Mouse (Mus musculus): ENCODE data around the gene Rnf39. TPM values are rescaled to one million over a fixed set of nuclear protein-coding genes. Genes with fewer than 3 reads are reported as not detected.

Rnf39 gene
- total and polyA plus RNA-seq, 3 experiments: 0.18 TPM; not detected in 2

DNA sequence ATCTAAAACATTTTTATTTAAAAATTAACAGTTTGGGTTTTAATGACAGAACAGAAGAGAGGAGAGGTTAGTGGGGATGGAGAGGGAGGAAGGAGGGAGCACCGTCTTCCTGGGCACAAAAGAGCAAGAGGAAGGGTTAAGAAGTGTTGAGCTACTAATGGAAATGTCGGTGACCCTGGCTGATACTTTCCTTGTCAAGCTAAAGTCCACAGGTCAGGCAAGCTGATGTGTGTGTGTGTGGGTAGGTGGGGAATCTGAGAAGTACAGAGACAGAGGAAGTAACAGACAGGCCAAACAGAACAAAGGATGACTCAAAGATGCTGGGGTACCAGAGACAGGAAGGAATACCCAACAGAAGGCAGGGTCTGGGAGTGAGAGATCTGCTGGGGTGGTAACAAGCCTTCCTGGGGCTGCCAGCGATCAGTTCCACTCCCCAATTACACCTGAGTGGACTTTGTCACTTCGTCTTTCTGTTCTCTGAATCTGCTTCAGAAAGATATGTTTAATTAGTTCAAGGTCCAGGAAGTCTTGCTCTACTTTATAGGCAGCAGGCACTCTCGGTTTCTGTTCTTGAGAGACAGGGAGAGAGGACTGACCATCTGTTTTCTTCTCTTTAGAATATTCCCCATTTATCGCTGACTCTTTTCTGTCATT, 45.0 kb upstream of the Rnf39 start, which contains the start of gene Trim31:
Trim31 (plus strand) TSS at position 567 of the 654 bp plus-strand sequence.
- no peaks in the 10 kb centered on the region for H3K79me2 ChIP-seq (ENCODE audit: control insufficient read depth, insufficient read depth, low read length, poor library complexity)
- no peak within 1 kb of the TSS for H3K4me3 ChIP-seq (ENCODE audit: control insufficient read depth in 1 of 2, insufficient read depth in 1 of 2, low read depth in 2 of 2, low read length in 2 of 2)
- H3K4me1 ChIP-seq (ENCODE audit: control insufficient read depth in 1 of 2, insufficient read depth in 2 of 2, low read length in 2 of 2): peaks cover 0 to 11% of the 10 kb centered on the region in 2 experiments; a peak in 2 of 4 replicates
- H3K27ac ChIP-seq (ENCODE audit: control insufficient read depth, low read depth, low read length): no peak within 1 kb of the TSS
- H3K9ac ChIP-seq (ENCODE audit: control insufficient read depth, low read depth, low read length, poor library complexity, severe bottlenecking): no peak within 1 kb of the TSS
- DNase-seq (ENCODE audit: low read depth, low spot score): no peak
- peaks cover 0 to 12% of the 10 kb centered on the region in 2 experiments; a peak in 2 of 4 replicates for H3K36me3 ChIP-seq (ENCODE audit: control insufficient read depth in 1 of 2, insufficient read depth in 2 of 2, low read length in 2 of 2)
- H3K9me3 ChIP-seq (replicated peaks; ENCODE audit: insufficient read depth, low read length): no peaks in the 10 kb centered on the region
- H3K27me3 ChIP-seq (ENCODE audit: control insufficient read depth in 1 of 2, insufficient read depth in 2 of 2, low read length in 2 of 2): no peaks in the 10 kb centered on the region; a peak in 2 of 4 replicates
- no peak for TF ChIP-seq BHLHE40 (IDR thresholded peaks at IDR 0.05; ENCODE audit: borderline replicate concordance, low read depth, low read length)
- no peak for TF ChIP-seq CTCF (IDR thresholded peaks at IDR 0.05 in 2 of 3, conservative IDR thresholded peaks at IDR 0.05 in 1 of 3; ENCODE audit: control insufficient read depth in 1 of 3, insufficient read depth in 1 of 3, low read depth in 2 of 3, low read length in 3 of 3, poor library complexity in 1 of 3, severe bottlenecking in 1 of 3)
- no peak for TF ChIP-seq POLR2AphosphoS5 (IDR thresholded peaks at IDR 0.05; ENCODE audit: borderline replicate concordance, low read depth, low read length)
- TF ChIP-seq ETS1 (IDR thresholded peaks at IDR 0.05; ENCODE audit: low read depth, low read length): no peak
- TF ChIP-seq CHD2 (IDR thresholded peaks at IDR 0.05; ENCODE audit: low read length): no peak
- TF ChIP-seq USF2 (IDR thresholded peaks at IDR 0.05; ENCODE audit: borderline replicate concordance in 1 of 2, insufficient read depth in 1 of 2, low read depth in 1 of 2, low read length in 2 of 2): no peak
- no peak for TF ChIP-seq POLR2AphosphoS2 (IDR thresholded peaks at IDR 0.05; ENCODE audit: low read length)
- no peak for TF ChIP-seq NELFE (IDR thresholded peaks at IDR 0.05; ENCODE audit: low read depth, low read length)
- TF ChIP-seq ZMIZ1 (IDR thresholded peaks at IDR 0.05; ENCODE audit: low read depth, low read length): no peak
- no peak for TF ChIP-seq TAL1 (IDR thresholded peaks at IDR 0.05; ENCODE audit: low read length)
- TF ChIP-seq SIN3A (IDR thresholded peaks at IDR 0.05; ENCODE audit: low read length): no peak
- no peak for TF ChIP-seq MXI1 (IDR thresholded peaks at IDR 0.05; ENCODE audit: low read depth, low read length)
- no peak for TF ChIP-seq NRF1 (IDR thresholded peaks at IDR 0.05; ENCODE audit: insufficient read depth, low read depth, low read length, poor library complexity, severe bottlenecking)
- no peak for TF ChIP-seq E2F4 (IDR thresholded peaks at IDR 0.05; ENCODE audit: borderline replicate concordance, low read depth, low read length)
- TF ChIP-seq RAD21 (IDR thresholded peaks at IDR 0.05; ENCODE audit: low read depth, low read length): no peak

- Histone ChIP-seq H3K79me2 (ENCODE audit: control insufficient read depth, insufficient read depth, low read length, poor library complexity) (no peaks in the 10 kb centered on the region), H3K27ac (ENCODE audit: control insufficient read depth, low read depth, low read length) (no peak overlapping the region), H3K36me3 (ENCODE audit: control insufficient read depth in 1 of 2, insufficient read depth in 2 of 2, low read length in 2 of 2) (no peaks in the 10 kb centered on the region), H3K9me3 (replicated peaks; ENCODE audit: insufficient read depth, low read length) (no peaks in the 10 kb centered on the region), H3K4me3 (ENCODE audit: control insufficient read depth in 1 of 2, insufficient read depth in 1 of 2, low read depth in 2 of 2, low read length in 2 of 2) (no peak overlapping the region), H3K27me3 (ENCODE audit: control insufficient read depth in 1 of 2, insufficient read depth in 2 of 2, low read length in 2 of 2) (no peaks in the 10 kb centered on the region; a peak in 2 of 4 replicates), H3K9ac (ENCODE audit: control insufficient read depth, low read depth, low read length, poor library complexity, severe bottlenecking) (no peak overlapping the region), H3K4me1 (ENCODE audit: control insufficient read depth in 1 of 2, insufficient read depth in 2 of 2, low read length in 2 of 2) (no peaks in the 10 kb centered on the region)
- DNase-seq (ENCODE audit: low read depth, low spot score): peak; percentile 26
- TF ChIP-seq HCFC1 (IDR thresholded peaks at IDR 0.05; ENCODE audit: low read depth, low read length) (no peak), POLR2A (IDR thresholded peaks at IDR 0.05; ENCODE audit: control insufficient read depth in 1 of 2, insufficient read depth in 1 of 2, low read depth in 1 of 2, low read length in 2 of 2, poor library complexity in 1 of 2) (no peak), CHD1 (IDR thresholded peaks at IDR 0.05; ENCODE audit: low read depth, low read length) (no peak), ZNF384 (IDR thresholded peaks at IDR 0.05; ENCODE audit: low read depth, low read length) (no peak), TAL1 (IDR thresholded peaks at IDR 0.05; ENCODE audit: low read length) (no peak), POLR2AphosphoS5 (IDR thresholded peaks at IDR 0.05; ENCODE audit: borderline replicate concordance, low read depth, low read length) (no peak), BHLHE40 (IDR thresholded peaks at IDR 0.05; ENCODE audit: borderline replicate concordance, low read depth, low read length) (no peak), E2F4 (IDR thresholded peaks at IDR 0.05; ENCODE audit: borderline replicate concordance, low read depth, low read length) (no peak), USF1 (IDR thresholded peaks at IDR 0.05; ENCODE audit: low read depth, low read length) (no peak), UBTF (IDR thresholded peaks at IDR 0.05; ENCODE audit: borderline replicate concordance, insufficient read depth, low read depth, low read length) (no peak), ZC3H11A (IDR thresholded peaks at IDR 0.05; ENCODE audit: low read depth, low read length) (no peak)
These were observed 43.3 kb upstream of the Rnf39 start for GRCm38 (mm10) chr17:36899376-36899775.

Measured in MEL (cell line).